Mouse (Mus musculus) C2C12 (cell line): ENCODE data around the gene Tmem131l.

ENCODE experiments used
- CEBPB ChIP-seq: IDR thresholded peaks from one replicate; pipeline ENCODE4 v1.6.1; 2011; ENCODE audit warnings: low read depth, mild to moderate bottlenecking, control low read depth, moderate library complexity
- CTCF ChIP-seq: IDR thresholded peaks from one replicate; pipeline ENCODE4 v1.5.1; 2011; ENCODE audit not compliant: control insufficient read depth, insufficient read depth, insufficient read length
- MAX ChIP-seq: IDR thresholded peaks from one replicate; pipeline ENCODE4 v1.6.1; 2011; ENCODE audit warnings: mild to moderate bottlenecking, control low read depth
- MYOD1 ChIP-seq: IDR thresholded peaks from one replicate; pipeline ENCODE4 v1.6.1; 2011; ENCODE audit warnings: low read depth; ENCODE audit not compliant: control insufficient read depth, insufficient read length
- MYOG ChIP-seq: IDR thresholded peaks from one replicate; pipeline ENCODE4 v1.6.1; 2011; ENCODE audit not compliant: control insufficient read depth, insufficient read length; ENCODE audit errors: extremely low read depth
- USF1 ChIP-seq: IDR thresholded peaks from one replicate; pipeline ENCODE4 v1.6.1; 2011; ENCODE audit warnings: low read depth, mild to moderate bottlenecking, control low read depth, moderate library complexity

DNA sequence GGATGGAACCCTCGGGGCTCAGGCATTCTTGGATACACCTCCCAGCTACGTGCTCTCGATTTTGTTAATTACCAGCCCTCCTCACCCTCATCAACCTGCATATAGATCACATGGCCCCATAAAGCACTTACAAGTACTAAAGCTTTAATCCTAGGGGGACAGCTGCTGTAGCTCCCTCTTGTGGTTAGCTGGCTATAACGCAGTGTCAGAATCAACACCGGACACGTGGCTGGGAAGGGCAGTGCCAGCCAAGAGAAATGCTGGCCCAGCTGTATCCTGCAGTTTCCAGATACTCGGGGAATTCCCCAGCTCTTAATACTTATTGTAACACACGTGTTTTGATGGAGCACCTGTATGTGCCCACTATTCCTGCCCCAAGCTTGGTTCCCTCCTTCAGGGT is 140.4 kb downstream of the Tmem131l start:
- TF ChIP-seq MYOG: no peak
- peak; percentile 61 for TF ChIP-seq CTCF
- TF ChIP-seq MAX: peak; percentile 80
- TF ChIP-seq CEBPB: no peak
- TF ChIP-seq MYOD1: no peak
- peak; percentile 60 for TF ChIP-seq USF1
